8 mouse cellular contexts compared by ENCODE assay signal in genomic region chr9:63568808-63569207, GRCm38 (mm10). TPM values are rescaled to one million over a fixed set of nuclear protein-coding genes. Genes with fewer than 3 reads are reported as not detected.
DNase-seq lines count a peak whose midpoint lies in the region; ATAC-seq and TF ChIP-seq lines count a peak whose summit lies in the region.

No protein-coding gene starts in this region.

- H3K4me2 ChIP-seq in forebrain, embryonic 12.5 days: no peak overlapping the region
- H3K4me2 ChIP-seq in lung, postnatal 0 days (replicated peaks; ENCODE audit: low read depth, low read length): no peak overlapping the region
- no peak overlapping the region for H3K4me2 ChIP-seq in forebrain, embryonic 14.5 days (ENCODE audit: low read length)
- H3K4me2 ChIP-seq in limb, embryonic 13.5 days (replicated peaks): peak overlapping the region; percentile 27; the same call in 1 of the 2 replicates

- TF ChIP-seq EP300 in lung, postnatal 0 days (IDR thresholded peaks at IDR 0.05): no peak

- H3K27me3 ChIP-seq in forebrain, embryonic 12.5 days: peaks cover 32% of the 10 kb centered on the region
- peaks cover 22% of the 10 kb centered on the region for H3K27me3 ChIP-seq in forebrain, embryonic 10.5 days (ENCODE audit: poor library complexity, severe bottlenecking)
- H3K27me3 ChIP-seq in lung, postnatal 0 days (replicated peaks; ENCODE audit: insufficient read depth, low read length): no peaks in the 10 kb centered on the region
- H3K27me3 ChIP-seq in forebrain, embryonic 14.5 days (replicated peaks; ENCODE audit: control insufficient read depth, insufficient read depth, low read length): no peaks in the 10 kb centered on the region
- H3K27me3 ChIP-seq in limb, embryonic 13.5 days: 0 out of 2 replicates have a peak, but pooled peaks cover 2% of the 10 kb centered on the region

- H3K27ac ChIP-seq in forebrain, embryonic 12.5 days: peak overlapping the region; percentile 36; the same call in 1 of the 2 replicates
- H3K27ac ChIP-seq in forebrain, embryonic 10.5 days: no peak overlapping the region
- H3K27ac ChIP-seq in lung, postnatal 0 days (ENCODE audit: low read length): no peak overlapping the region
- H3K27ac ChIP-seq in forebrain, embryonic 14.5 days (ENCODE audit: low read depth, low read length): no peak overlapping the region
- no peak overlapping the region for H3K27ac ChIP-seq in limb, embryonic 13.5 days

- H3K36me3 ChIP-seq in forebrain, embryonic 12.5 days (replicated peaks): no peaks in the 10 kb centered on the region
- no peaks in the 10 kb centered on the region for H3K36me3 ChIP-seq in forebrain, embryonic 10.5 days (replicated peaks)
- H3K36me3 ChIP-seq in lung, postnatal 0 days (ENCODE audit: insufficient read depth, low read length): no peaks in the 10 kb centered on the region
- no peaks in the 10 kb centered on the region for H3K36me3 ChIP-seq in forebrain, embryonic 14.5 days (ENCODE audit: control insufficient read depth, insufficient read depth, low read length)
- H3K36me3 ChIP-seq in limb, embryonic 13.5 days: no peaks in the 10 kb centered on the region

- TF ChIP-seq CTCF in lung, postnatal 0 days (IDR thresholded peaks at IDR 0.05): no peak

- no peak for DNase-seq in forebrain, embryonic 10.5 days (ENCODE audit: extremely low spot score, low spot score)
- peak; percentile 52 for DNase-seq in lung, postnatal 0 days (ENCODE audit: low spot score)
- no peak for DNase-seq in lung, postnatal 14 days
- peak; percentile 67 for DNase-seq in forebrain, embryonic 14.5 days (ENCODE audit: low spot score)
- no peak for DNase-seq in thymus, postnatal 4 days
- DNase-seq in cerebellum, postnatal 36 days: no peak

- no peak overlapping the region for H3K4me3 ChIP-seq in forebrain, embryonic 12.5 days (replicated peaks)
- no peak overlapping the region for H3K4me3 ChIP-seq in forebrain, embryonic 10.5 days
- H3K4me3 ChIP-seq in lung, postnatal 0 days (ENCODE audit: low read depth, low read length): no peak overlapping the region
- no peak overlapping the region for H3K4me3 ChIP-seq in forebrain, embryonic 14.5 days (ENCODE audit: low read depth, low read length)
- H3K4me3 ChIP-seq in limb, embryonic 13.5 days: no peak overlapping the region

- H3K9ac ChIP-seq in forebrain, embryonic 12.5 days: no peak overlapping the region
- H3K9ac ChIP-seq in lung, postnatal 0 days (replicated peaks; ENCODE audit: low read depth): no peak overlapping the region
- no peak overlapping the region for H3K9ac ChIP-seq in forebrain, embryonic 14.5 days (ENCODE audit: low read length)
- no peak overlapping the region for H3K9ac ChIP-seq in limb, embryonic 13.5 days

- peaks cover 25% of the 10 kb centered on the region for H3K4me1 ChIP-seq in forebrain, embryonic 12.5 days
- H3K4me1 ChIP-seq in forebrain, embryonic 10.5 days: peaks cover 50% of the 10 kb centered on the region
- no peaks in the 10 kb centered on the region for H3K4me1 ChIP-seq in lung, postnatal 0 days (ENCODE audit: insufficient read depth, low read depth, low read length)
- H3K4me1 ChIP-seq in forebrain, embryonic 14.5 days (ENCODE audit: control insufficient read depth, insufficient read depth, low read length): peaks cover 10% of the 10 kb centered on the region; the same call in 1 of the 2 replicates
- H3K4me1 ChIP-seq in limb, embryonic 13.5 days: peaks cover 29% of the 10 kb centered on the region

- no peaks in the 10 kb centered on the region for H3K9me3 ChIP-seq in forebrain, embryonic 12.5 days
- no peaks in the 10 kb centered on the region for H3K9me3 ChIP-seq in forebrain, embryonic 10.5 days
- no peaks in the 10 kb centered on the region for H3K9me3 ChIP-seq in lung, postnatal 0 days (ENCODE audit: low read length)
- no peaks in the 10 kb centered on the region for H3K9me3 ChIP-seq in forebrain, embryonic 14.5 days (replicated peaks; ENCODE audit: control insufficient read depth, low read length)
- no peaks in the 10 kb centered on the region for H3K9me3 ChIP-seq in limb, embryonic 13.5 days

- 18% methylated on average over 8 of the region's 8 CpGs for WGBS in forebrain, embryonic 12.5 days
- WGBS in forebrain, embryonic 10.5 days: 52% methylated on average over 8 of the region's 8 CpGs
- 21% methylated on average over 8 of the region's 8 CpGs for WGBS in lung, postnatal 0 days
- 16% methylated on average over 8 of the region's 8 CpGs for WGBS in forebrain, embryonic 14.5 days
- 15% methylated on average over 8 of the region's 8 CpGs for WGBS in limb, embryonic 13.5 days

- ATAC-seq in forebrain, embryonic 12.5 days (ENCODE audit: low FRiP score): no peak
- ATAC-seq in lung, postnatal 0 days: no peak
- peak; percentile 10; the same call in 1 of the 2 replicates for ATAC-seq in forebrain, embryonic 14.5 days
- no peak for ATAC-seq in limb, embryonic 13.5 days (ENCODE audit: low FRiP score, low read depth)

RNA-seq across cellular contexts. Expression of gene Iqch, which starts 33.5 kb away (rescaled TPM):
- 0.10 TPM in 1 of 2 replicates, not detected in the other for polyA plus RNA-seq in forebrain, embryonic 12.5 days (2016; fragmentation: Nextera tagmentation; extraction: Ambion mirVana)
- polyA plus RNA-seq in forebrain, embryonic 10.5 days (2016; fragmentation: Nextera tagmentation; extraction: Ambion mirVana): 0.04 and 0.14 TPM in 2 replicates
- 0.06 and 0.24 TPM in 2 replicates for polyA plus RNA-seq in lung, postnatal 0 days (2015; fragmentation: Nextera tagmentation; extraction: Ambion mirVana)
- 0.06 and 0.07 TPM in 2 replicates for polyA plus RNA-seq in forebrain, embryonic 14.5 days (2014; fragmentation: Nextera tagmentation; extraction: Ambion mirVana)
- 0.15 and 0.20 TPM in 2 replicates for polyA plus RNA-seq in limb, embryonic 13.5 days (2015; fragmentation: Nextera tagmentation; extraction: Ambion mirVana)

RNA-seq across cellular contexts. Expression of gene Aagab, which starts 33.7 kb away (rescaled TPM):
- 50.4 and 51.5 TPM in 2 replicates for polyA plus RNA-seq in forebrain, embryonic 12.5 days (2016; fragmentation: Nextera tagmentation; extraction: Ambion mirVana)
- 53.9 and 54.5 TPM in 2 replicates for polyA plus RNA-seq in forebrain, embryonic 10.5 days (2016; fragmentation: Nextera tagmentation; extraction: Ambion mirVana)
- polyA plus RNA-seq in lung, postnatal 0 days (2015; fragmentation: Nextera tagmentation; extraction: Ambion mirVana): 17.0 and 20.5 TPM in 2 replicates
- polyA plus RNA-seq in forebrain, embryonic 14.5 days (2014; fragmentation: Nextera tagmentation; extraction: Ambion mirVana): 50.1 and 61.6 TPM in 2 replicates
- 21.7 and 26.2 TPM in 2 replicates for polyA plus RNA-seq in limb, embryonic 13.5 days (2015; fragmentation: Nextera tagmentation; extraction: Ambion mirVana)

Comparison
In these comparisons a context has a peak if more than half of its experiments do, and no peak if none do; other contexts are left out.
1. DNase-seq: peak in lung, postnatal 0 days (single experiment) and forebrain, embryonic 14.5 days (single experiment); none in forebrain, embryonic 10.5 days (single experiment), lung, postnatal 14 days (single experiment), thymus, postnatal 4 days (single experiment) and cerebellum, postnatal 36 days (0 of 2).